Mouse (Mus musculus) kidney, adult 18-20 months (tissue): ENCODE measurements at regions not wholly inside any gene's neighbourhood (a gene's known extent, or its start where the extent isn't known, plus 50 kb on each side); places are given as distances from the start of the nearest gene placed in this dataset.
"Not testable (repeated sequence)": the region's sequence is repeated elsewhere in the genome, so short reads cannot be mapped to it uniquely, and the experiment has no call there.

Source experiments
- DNase-seq: peaks from one replicate; pipeline ENCODE4 v3.0.0; 2021

GRCm38 (mm10) chr16:50533881-50534280 is 57.1 kb downstream of the Ccdc54 start:
- DNase-seq = no peak

- DNase-seq = peak; percentile 88
These were observed 61.2 kb downstream of the Ccdc54 start for GRCm38 (mm10) chr16:50529511-50530416.

- peak; percentile 81 for DNase-seq
These were observed 62.1 kb downstream of the Ccdc54 start for GRCm38 (mm10) chr16:50528677-50529510.

GRCm38 (mm10) chr16:50528355-50528676 is 62.6 kb downstream of the Ccdc54 start:
- DNase-seq = no peak

GRCm38 (mm10) chr16:50526930-50527329 is 64.0 kb downstream of the Ccdc54 start:
- DNase-seq = not testable (repeated sequence)

GRCm38 (mm10) chr16:50525934-50526366 is 65.0 kb downstream of the Ccdc54 start:
- no peak for DNase-seq

GRCm38 (mm10) chr16:50525504-50525903 is 65.5 kb downstream of the Ccdc54 start:
- DNase-seq = no peak

- no peak for DNase-seq
These were observed 71.3 kb downstream of the Ccdc54 start for GRCm38 (mm10) chr16:50519610-50520009.

GRCm38 (mm10) chr16:50516579-50516978 is 74.4 kb downstream of the Ccdc54 start:
- no peak for DNase-seq

- no peak for DNase-seq
These were observed 75.9 kb downstream of the Ccdc54 start for GRCm38 (mm10) chr16:50515039-50515438.

GRCm38 (mm10) chr16:50512080-50512479 is 78.9 kb downstream of the Ccdc54 start:
- no peak for DNase-seq

- no peak for DNase-seq
These were observed 77.3 kb upstream of the Bbx start for GRCm38 (mm10) chr16:50509529-50509895.

- DNase-seq = no peak
These were observed 76.7 kb upstream of the Bbx start for GRCm38 (mm10) chr16:50508673-50509528.

- no peak for DNase-seq
These were observed 72.4 kb upstream of the Bbx start for GRCm38 (mm10) chr16:50504619-50505018.

- DNase-seq = no peak
These were observed 66.7 kb upstream of the Bbx start for GRCm38 (mm10) chr16:50498909-50499308.

- no peak for DNase-seq
These were observed 61.5 kb upstream of the Bbx start for GRCm38 (mm10) chr16:50493662-50494061.

- no peak for DNase-seq
These were observed 57.1 kb upstream of the Bbx start for GRCm38 (mm10) chr16:50489244-50489643.

- DNase-seq = no peak
These were observed 50.2 kb upstream of the Bbx start for GRCm38 (mm10) chr16:50482360-50482786.
